Mouse (Mus musculus) liver, embryonic 14.5 days (tissue): ENCODE data around the gene Gtf2ird1. TPM values are rescaled to one million over a fixed set of nuclear protein-coding genes. Genes with fewer than 3 reads are reported as not detected.
"Not testable (repeated sequence)": the region's sequence is repeated elsewhere in the genome, so short reads cannot be mapped to it uniquely, and the experiment has no call there.

Source experiments
- ATAC-seq: fragments of 200-750 bp; cut with Nextera tagmentation; 2 replicates; pipeline ENCODE4 v1.8.0; 2017; ENCODE audit warnings: moderate number of reproducible peaks, mild to moderate bottlenecking, moderate library complexity; ENCODE audit not compliant: insufficient read depth
- DNase-seq, 3 experiments: peaks; one replicate each; pipeline ENCODE4 v3.0.0-alpha.2; 2012 to 2013; ENCODE audit warnings: low read depth in 3 of 3, low spot score in 3 of 3
- H3K27ac ChIP-seq: fragments of 300-500 bp; sonication (generic); 2 replicates; pipeline ENCODE4 v1.5.1; 2014; ENCODE audit warnings: moderate library complexity, mild to moderate bottlenecking, control low read depth, inconsistent platforms
- H3K27me3 ChIP-seq: fragments of 300-500 bp; sonication (generic); 2 replicates; pipeline ENCODE4 v1.6.1; 2014; ENCODE audit warnings: mild to moderate bottlenecking, low read length, moderate library complexity; ENCODE audit not compliant: control insufficient read depth, insufficient read depth
- H3K36me3 ChIP-seq: fragments of 300-500 bp; sonication (generic); replicated peaks from 2 replicates; pipeline ENCODE4 v1.6.1; 2014; ENCODE audit warnings: low read depth; ENCODE audit not compliant: control insufficient read depth, insufficient read depth
- H3K4me1 ChIP-seq, 2 experiments: fragments of 200-500 bp in 1 of 2; fragments of 300-500 bp in 1 of 2; sonication (generic) in 1 of 2; replicated peaks; 2 replicates each; pipeline ENCODE4 v1.6.1; 2012 to 2014; ENCODE audit warnings: antibody characterized with exemption in 1 of 2, inconsistent platforms in 1 of 2, low read length in 1 of 2; ENCODE audit not compliant: control insufficient read depth in 2 of 2, insufficient read depth in 2 of 2
- H3K4me2 ChIP-seq: fragments of 300-500 bp; sonication (generic); 2 replicates; pipeline ENCODE4 v1.6.1; 2014; ENCODE audit warnings: low read depth, mild to moderate bottlenecking, control low read depth, moderate library complexity
- H3K4me3 ChIP-seq, 2 experiments: fragments of 200-500 bp in 1 of 2; fragments of 300-500 bp in 1 of 2; sonication (generic) in 1 of 2; 2 replicates each; pipeline ENCODE4 v1.5.1; 2012 to 2014; ENCODE audit warnings: low read depth in 2 of 2, low read length in 2 of 2, mild to moderate bottlenecking in 2 of 2, control low read depth in 1 of 2, inconsistent platforms in 1 of 2, moderate library complexity in 1 of 2; ENCODE audit not compliant: insufficient read depth in 1 of 2
- H3K9ac ChIP-seq: fragments of 300-500 bp; sonication (generic); replicated peaks from 2 replicates; pipeline ENCODE4 v1.6.1; 2014; ENCODE audit warnings: mild to moderate bottlenecking, control low read depth, moderate library complexity
- H3K9me3 ChIP-seq: fragments of 300-500 bp; sonication (generic); 2 replicates; pipeline ENCODE4 v1.6.1; 2016; ENCODE audit warnings: low read length, mixed read lengths; ENCODE audit not compliant: control insufficient read depth
- CTCF ChIP-seq: IDR thresholded peaks from 2 replicates; pipeline ENCODE4 v1.5.1; 2016; ENCODE audit warnings: antibody characterized with exemption, low read depth, control low read depth
- EP300 ChIP-seq: IDR thresholded peaks from 2 replicates; pipeline ENCODE4 v1.6.1; 2016; ENCODE audit warnings: antibody characterized with exemption, low read depth
- WGBS: fragments of 180-500 bp; shearing (Covaris S2); extraction: QIAGEN DNeasy Blood & Tissue Kit; methylation state at CpG from one replicate; pipeline ENCODE4 v1.1.7; 2014; ENCODE audit not compliant: insufficient replicate concordance; 5-methylcytosine and 5-hydroxymethylcytosine counted together
- polyA plus RNA-seq, 2 experiments: library from polyadenylated mRNA; depleted of rRNA in 1 of 2; stranded (reverse) in 1 of 2; unstranded in 1 of 2; fragments of >200 nt; fragmentation: Nextera tagmentation in 1 of 2; extraction: Ambion mirVana in 1 of 2; gene quantifications; 2 replicates each; pipeline versions ENCODE4 v1.2.1 to v1.2.3; 2012 to 2014

The Gtf2ird1 gene
- polyA plus RNA-seq, 2 experiments, result 7.5 to 8.4 TPM

DNA sequence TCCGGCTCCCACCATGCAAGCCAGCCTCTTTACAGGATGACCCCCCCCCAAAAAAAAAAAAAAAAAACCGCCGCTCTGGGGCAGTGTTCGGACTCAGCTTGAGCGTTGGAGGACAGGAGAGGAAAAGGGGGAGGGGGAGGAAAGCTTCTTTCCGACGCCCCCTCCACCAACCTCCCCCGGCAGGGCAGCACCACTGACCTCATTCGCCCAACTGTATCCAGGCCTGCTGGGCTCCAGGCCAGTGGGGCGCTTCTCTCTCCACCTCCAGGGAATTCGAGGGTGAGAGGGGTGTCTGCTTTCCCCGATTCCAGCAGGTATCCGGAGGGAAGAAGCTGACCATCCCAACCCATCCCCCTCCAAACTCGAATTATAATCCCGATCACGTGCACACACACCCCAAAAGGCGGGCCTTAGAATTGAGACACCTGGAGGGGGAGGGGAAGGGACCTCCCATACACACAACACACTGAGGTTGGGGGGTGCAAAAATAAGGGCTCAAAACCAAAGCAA lies 547 bp downstream of the Gtf2ird1 start:
- under 1% methylated on average over 13 of the region's 17 CpGs for WGBS
- no peaks in the 10 kb centered on the region; a peak in 1 of 4 replicates for H3K4me1 ChIP-seq
- H3K9me3 ChIP-seq, result no peaks in the 10 kb centered on the region
- peak overlapping the region; percentile 78 for H3K9ac ChIP-seq
- peak; percentile 72 for ATAC-seq
- peak in 1 of 3 experiments; percentile 24 for DNase-seq
- peak overlapping the region; percentile 65 to 81 for H3K4me3 ChIP-seq
- H3K36me3 ChIP-seq, result no peaks in the 10 kb centered on the region
- peak overlapping the region; percentile 82 for H3K4me2 ChIP-seq
- no peak overlapping the region for H3K27ac ChIP-seq
- H3K27me3 ChIP-seq, result no peaks in the 10 kb centered on the region
- no peak for TF ChIP-seq CTCF
- TF ChIP-seq EP300, result no peak

DNA sequence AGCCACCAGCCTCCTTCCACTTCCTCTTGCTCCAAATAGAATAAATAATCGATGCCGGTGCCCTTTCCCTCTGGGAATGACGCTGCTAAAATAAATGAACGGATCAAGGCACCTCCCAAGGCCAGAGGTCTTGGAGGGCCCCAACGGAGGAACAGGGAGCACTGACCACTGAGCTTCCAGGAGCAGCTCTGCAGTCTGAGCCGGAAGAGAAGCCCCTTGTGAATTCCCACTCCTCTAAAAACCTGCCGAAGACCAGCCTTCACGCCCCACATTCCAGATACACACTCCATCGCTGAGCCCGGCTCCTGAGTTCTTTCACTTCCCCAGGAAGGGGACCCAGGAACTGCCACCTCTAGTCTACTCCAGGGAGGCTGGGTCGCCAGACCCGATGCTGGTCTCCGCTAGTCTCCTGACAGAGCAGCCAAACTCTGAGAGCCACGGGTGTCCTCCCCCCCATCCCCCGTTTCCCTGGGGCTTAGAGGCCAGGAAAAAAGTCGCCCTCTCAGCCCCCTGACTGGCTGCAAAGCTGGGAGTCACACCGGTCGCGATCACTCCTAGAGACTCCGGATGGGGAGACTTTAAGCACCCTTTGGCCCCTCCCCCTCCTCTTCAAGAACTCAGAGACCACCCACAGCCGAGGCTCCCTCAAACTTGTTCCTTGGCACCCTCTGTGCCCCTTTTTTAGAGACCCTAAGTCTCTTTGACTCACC lies 1.2 kb downstream of the Gtf2ird1 start:
- Histone ChIP-seq H3K36me3 (no peaks in the 10 kb centered on the region), H3K27me3 (no peaks in the 10 kb centered on the region), H3K27ac (no peak overlapping the region), H3K9me3 (no peaks in the 10 kb centered on the region), H3K4me2 (peak overlapping the region; percentile 82), H3K4me3 (peak overlapping the region; percentile 65 to 81), H3K9ac (peak overlapping the region; percentile 78), H3K4me1 (no peaks in the 10 kb centered on the region; a peak in 1 of 4 replicates)
- WGBS, result 3% methylated on average over 21 of the region's 21 CpGs
- no peak for TF ChIP-seq CTCF
- TF ChIP-seq EP300, result no peak
- ATAC-seq (no peak), DNase-seq (no peak)

DNA sequence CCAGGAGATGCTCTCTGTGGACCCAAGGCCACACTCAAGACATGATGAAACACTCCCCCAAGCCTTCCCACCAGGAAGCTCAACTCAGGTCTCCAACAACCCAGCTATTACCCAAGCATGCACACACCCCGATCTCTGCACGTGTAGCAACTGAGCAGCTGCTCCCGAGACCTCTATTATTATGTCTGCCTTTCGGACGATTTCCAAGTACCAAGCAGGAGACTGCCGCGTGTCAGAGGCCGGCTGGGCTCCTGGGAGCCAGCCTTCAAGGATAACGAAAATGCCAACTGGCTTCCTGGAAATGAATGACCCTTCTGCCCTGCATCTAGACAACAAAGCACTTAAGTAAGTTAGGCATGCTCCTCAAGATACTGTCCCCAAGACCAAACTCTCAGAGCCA lies 2.1 kb downstream of the Gtf2ird1 start:
- H3K9me3 ChIP-seq, result no peaks in the 10 kb centered on the region
- no peaks in the 10 kb centered on the region; a peak in 1 of 4 replicates for H3K4me1 ChIP-seq
- H3K27ac ChIP-seq, result no peak overlapping the region
- no peak for TF ChIP-seq EP300
- TF ChIP-seq CTCF, result no peak
- H3K4me3 ChIP-seq, result no peak overlapping the region
- H3K9ac ChIP-seq, result no peak overlapping the region
- WGBS, result 74% methylated on average over 9 of the region's 9 CpGs
- no peaks in the 10 kb centered on the region for H3K36me3 ChIP-seq
- no peaks in the 10 kb centered on the region for H3K27me3 ChIP-seq
- H3K4me2 ChIP-seq, result no peak overlapping the region
- DNase-seq (no peak), ATAC-seq (no peak)

DNA sequence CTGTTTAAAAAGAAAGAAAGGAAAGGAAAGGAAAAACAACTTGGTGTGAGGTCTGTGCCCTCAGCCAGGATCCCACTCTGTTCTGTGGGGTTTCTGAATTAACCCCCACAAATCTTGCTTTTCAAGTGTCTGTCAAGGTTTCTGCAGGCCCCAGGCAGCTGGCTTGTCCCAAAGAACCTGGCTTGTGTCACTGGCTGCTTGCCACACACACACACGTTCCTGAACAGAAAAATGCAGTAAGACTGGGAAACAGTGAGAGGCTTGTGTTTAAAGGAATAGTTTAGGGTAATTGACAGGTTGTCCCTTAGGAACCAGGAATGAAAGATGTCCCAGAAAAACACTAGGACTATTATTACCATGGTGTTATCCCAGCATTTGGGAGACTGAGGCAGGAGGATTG lies 2.9 kb downstream of the Gtf2ird1 start:
- no peak overlapping the region for H3K4me3 ChIP-seq
- TF ChIP-seq CTCF, result no peak
- no peak for TF ChIP-seq EP300
- H3K36me3 ChIP-seq, result no peaks in the 10 kb centered on the region
- 52% methylated on average over 1 of the region's 1 CpGs for WGBS
- ATAC-seq (no peak), DNase-seq (no peak)
- no peaks in the 10 kb centered on the region for H3K9me3 ChIP-seq
- H3K4me2 ChIP-seq, result no peak overlapping the region
- H3K4me1 ChIP-seq, result no peaks in the 10 kb centered on the region; a peak in 1 of 4 replicates
- no peak overlapping the region for H3K9ac ChIP-seq
- no peak overlapping the region for H3K27ac ChIP-seq
- H3K27me3 ChIP-seq, result no peaks in the 10 kb centered on the region

DNA sequence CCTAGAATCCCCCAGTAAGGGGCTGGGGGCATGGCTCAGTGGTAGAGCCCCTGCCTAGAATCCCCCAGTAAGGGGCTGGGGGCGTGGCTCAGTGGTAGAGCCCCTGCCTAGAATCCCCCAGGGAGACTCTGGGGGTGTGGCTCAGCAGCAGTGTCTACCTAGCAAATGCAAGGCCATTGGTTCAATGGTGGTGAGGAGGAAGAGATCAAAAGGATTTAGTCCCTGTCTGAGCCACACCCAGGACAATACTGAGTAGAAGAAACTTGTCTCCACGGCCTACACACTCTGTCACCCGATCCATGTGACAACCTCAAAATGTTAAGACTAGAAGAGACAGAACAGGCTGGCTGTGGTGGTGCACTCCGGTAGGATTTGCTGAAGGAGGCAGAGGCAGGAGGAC lies 9.8 kb downstream of the Gtf2ird1 start:
- not testable (repeated sequence) for H3K9ac ChIP-seq, H3K27ac ChIP-seq, H3K36me3 ChIP-seq, H3K4me3 ChIP-seq, H3K4me1 ChIP-seq, H3K27me3 ChIP-seq, ATAC-seq, H3K4me2 ChIP-seq, DNase-seq, H3K9me3 ChIP-seq
- 77% methylated on average over 4 of the region's 4 CpGs for whole genome bisulfite sequencing
